In the genomic region with DNA sequence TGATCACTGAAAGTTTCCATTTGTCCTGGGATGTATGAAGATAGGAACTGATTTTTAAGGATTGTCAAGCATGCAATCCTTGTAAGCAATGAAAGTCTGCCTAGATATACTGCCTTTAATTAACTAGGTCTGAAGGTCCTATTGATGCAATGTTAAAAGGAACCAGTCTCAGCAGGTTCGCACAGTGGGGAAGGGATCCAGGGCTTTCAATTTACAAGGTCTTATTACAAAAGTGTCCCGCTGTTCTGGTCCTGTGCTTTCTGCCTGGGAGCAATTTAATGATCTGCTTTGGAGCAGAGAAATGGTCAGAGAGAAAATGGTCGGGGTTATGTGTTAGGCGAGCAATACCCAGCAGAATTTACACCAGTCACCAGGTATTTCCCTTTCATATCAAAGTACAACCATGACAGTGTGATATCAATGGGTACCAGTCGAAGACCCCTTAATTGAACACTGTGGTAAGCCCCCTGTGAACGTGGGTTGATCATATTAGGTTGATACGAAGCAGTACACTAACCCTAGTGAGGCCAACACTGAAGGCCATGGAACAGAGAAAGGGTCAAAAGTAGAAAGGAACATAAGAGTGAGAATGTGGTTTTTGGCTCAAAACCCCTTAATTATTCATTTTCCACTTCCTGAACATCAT, we compare ENCODE assay signal across 15 mouse cellular contexts.
DNase-seq lines count a peak whose midpoint lies in the region; ATAC-seq and TF ChIP-seq lines count a peak whose summit lies in the region.
"Had no signal": no experiment of that assay in that cellular context is flagged by ENCODE, and none has a peak within 500 bp of the region (broad histone marks: within the 10 kb centered on the region; RNA-seq: fewer than 3 reads in every experiment).

No protein-coding gene starts in this region.

- TF ChIP-seq CTCF in hindbrain, postnatal 0 days (IDR thresholded peaks at IDR 0.05; ENCODE audit: low read depth): no peak

- H3K4me2 ChIP-seq in hindbrain, embryonic 11.5 days (replicated peaks; ENCODE audit: low read depth, low read length): no peak overlapping the region
- no peak overlapping the region for H3K4me2 ChIP-seq in hindbrain, postnatal 0 days (ENCODE audit: low read depth, low read length)
- H3K4me2 ChIP-seq in neural tube, embryonic 14.5 days (ENCODE audit: low read depth, low read length): no peak overlapping the region

- no peak overlapping the region for H3K4me3 ChIP-seq in hindbrain, embryonic 11.5 days (ENCODE audit: low read depth, low read length)
- H3K4me3 ChIP-seq in hindbrain, postnatal 0 days (ENCODE audit: low read length): no peak overlapping the region
- H3K4me3 ChIP-seq in limb, embryonic 10.5 days: no peak overlapping the region
- no peak overlapping the region for H3K4me3 ChIP-seq in neural tube, embryonic 14.5 days (ENCODE audit: low read depth, low read length)

- H3K27ac ChIP-seq in hindbrain, embryonic 11.5 days (ENCODE audit: low read depth, low read length): no peak overlapping the region
- no peak overlapping the region for H3K27ac ChIP-seq in hindbrain, postnatal 0 days
- peak overlapping the region; percentile 69 for H3K27ac ChIP-seq in limb, embryonic 10.5 days
- no peak overlapping the region for H3K27ac ChIP-seq in neural tube, embryonic 14.5 days (ENCODE audit: low read depth, low read length)

- H3K36me3 ChIP-seq in hindbrain, embryonic 11.5 days (ENCODE audit: control insufficient read depth, insufficient read depth, low read length): no peaks in the 10 kb centered on the region
- H3K36me3 ChIP-seq in hindbrain, postnatal 0 days (ENCODE audit: insufficient read depth, low read length): no peaks in the 10 kb centered on the region
- H3K36me3 ChIP-seq in limb, embryonic 10.5 days: no peaks in the 10 kb centered on the region
- H3K36me3 ChIP-seq in neural tube, embryonic 14.5 days (ENCODE audit: control insufficient read depth, insufficient read depth, low read length): no peaks in the 10 kb centered on the region

- H3K27me3 ChIP-seq in hindbrain, embryonic 11.5 days (ENCODE audit: control insufficient read depth, insufficient read depth, low read length): peaks cover 14% of the 10 kb centered on the region; the same call in 1 of the 2 replicates
- H3K27me3 ChIP-seq in hindbrain, postnatal 0 days (ENCODE audit: insufficient read depth, low read length): no peaks in the 10 kb centered on the region
- H3K27me3 ChIP-seq in limb, embryonic 10.5 days (ENCODE audit: low read depth, poor library complexity, severe bottlenecking): no peaks in the 10 kb centered on the region
- peaks cover 8% of the 10 kb centered on the region; the same call in 1 of the 2 replicates for H3K27me3 ChIP-seq in neural tube, embryonic 14.5 days (ENCODE audit: control insufficient read depth, insufficient read depth, low read length)

- H3K9me3 ChIP-seq in hindbrain, embryonic 11.5 days (ENCODE audit: control insufficient read depth, low read length): no peaks in the 10 kb centered on the region
- H3K9me3 ChIP-seq in hindbrain, postnatal 0 days (ENCODE audit: low read length): no peaks in the 10 kb centered on the region
- H3K9me3 ChIP-seq in limb, embryonic 10.5 days (replicated peaks): no peaks in the 10 kb centered on the region
- no peaks in the 10 kb centered on the region for H3K9me3 ChIP-seq in neural tube, embryonic 14.5 days (ENCODE audit: control insufficient read depth, low read length)

- no peak overlapping the region for H3K9ac ChIP-seq in hindbrain, embryonic 11.5 days (ENCODE audit: low read depth, low read length)
- no peak overlapping the region for H3K9ac ChIP-seq in hindbrain, postnatal 0 days (replicated peaks; ENCODE audit: low read length)
- H3K9ac ChIP-seq in neural tube, embryonic 14.5 days (replicated peaks; ENCODE audit: low read depth, low read length): no peak overlapping the region

- ATAC-seq in hindbrain, embryonic 11.5 days (ENCODE audit: low FRiP score): peak; percentile 30
- ATAC-seq in hindbrain, postnatal 0 days: no peak
- ATAC-seq in neural tube, embryonic 14.5 days (ENCODE audit: low read depth): peak; percentile 31; the same call in 1 of the 2 replicates
- ATAC-seq: activated CD4-positive, CD25-positive, alpha-beta regulatory T cell, adult 4 months; intestine, postnatal 0 days; lung, postnatal 0 days had no signal

- DNase-seq in hindbrain, embryonic 11.5 days (ENCODE audit: low spot score): no peak
- DNase-seq in hindbrain, postnatal 0 days (ENCODE audit: low spot score): no peak
- peak; percentile 59 for DNase-seq in embryo, embryonic 11 days
- no peak for DNase-seq in limb, embryonic 10.5 days (ENCODE audit: low spot score)
- no peak for DNase-seq in urinary bladder, postnatal 36 days (ENCODE audit: low spot score in 2 of 2)
- no peak for DNase-seq in adipocyte (ENCODE audit: low spot score)
- no peak for DNase-seq in cerebellum, adult 9-11 months
- DNase-seq: cerebellum, adult 9-10 months; heart, adult 18-20 months; heart, postnatal 10 days; kidney, postnatal 36 days had no signal

- 9% methylated on average over 7 of the region's 7 CpGs for WGBS in hindbrain, embryonic 11.5 days
- WGBS in hindbrain, postnatal 0 days: 30% methylated on average over 7 of the region's 7 CpGs
- 10% methylated on average over 7 of the region's 7 CpGs for WGBS in limb, embryonic 10.5 days
- 9% methylated on average over 7 of the region's 7 CpGs for WGBS in neural tube, embryonic 14.5 days

- H3K4me1 ChIP-seq in hindbrain, embryonic 11.5 days (replicated peaks; ENCODE audit: control insufficient read depth, insufficient read depth, low read length): no peaks in the 10 kb centered on the region
- no peaks in the 10 kb centered on the region for H3K4me1 ChIP-seq in hindbrain, postnatal 0 days (ENCODE audit: insufficient read depth, low read length)
- H3K4me1 ChIP-seq in limb, embryonic 10.5 days: peaks cover 34% of the 10 kb centered on the region
- peaks cover 8% of the 10 kb centered on the region; the same call in 1 of the 2 replicates for H3K4me1 ChIP-seq in neural tube, embryonic 14.5 days (ENCODE audit: control insufficient read depth, insufficient read depth, low read length)
